Mouse (Mus musculus): ENCODE measurements at regions not wholly inside any gene's neighbourhood (a gene's known extent, or its start where the extent isn't known, plus 50 kb on each side); places are given as distances from the start of the nearest gene placed in this dataset.

GRCm38 (mm10) chr1:42468365-42468764 is 227.2 kb upstream of the Pou3f3 start:
- TF ChIP-seq POLR2A (IDR thresholded peaks at IDR 0.05; ENCODE audit: low read depth, low read length), result no peak
- TF ChIP-seq CTCF (IDR thresholded peaks at IDR 0.05; ENCODE audit: extremely low read depth, insufficient read length, insufficient replicate concordance, low read depth, low read length), result no peak

All from small intestine, adult 2 months (tissue).